Mouse (Mus musculus) hindbrain, embryonic 15.5 days (tissue): ENCODE data around the gene B3gnt5. TPM values are rescaled to one million over a fixed set of nuclear protein-coding genes. Genes with fewer than 3 reads are reported as not detected.
"Not testable (repeated sequence)": the region's sequence is repeated elsewhere in the genome, so short reads cannot be mapped to it uniquely, and the experiment has no call there.

Experiments used
- ATAC-seq: fragments of 200-750 bp; cut with Nextera tagmentation; 2 replicates; pipeline ENCODE4 v1.8.0; 2017; ENCODE audit warnings: low read depth, moderate number of reproducible peaks, moderate TSS enrichment; ENCODE audit not compliant: low FRiP score
- H3K27ac ChIP-seq: fragments of 300-500 bp; sonication (generic); replicated peaks from 2 replicates; pipeline ENCODE4 v1.5.1; 2015; ENCODE audit warnings: mild to moderate bottlenecking, inconsistent platforms
- H3K27me3 ChIP-seq: fragments of 300-500 bp; sonication (generic); 2 replicates; pipeline ENCODE4 v1.6.1; 2015; ENCODE audit warnings: control low read depth, inconsistent platforms
- H3K36me3 ChIP-seq: fragments of 300-500 bp; sonication (generic); 2 replicates; pipeline ENCODE4 v1.6.1; 2015; ENCODE audit warnings: control low read depth, inconsistent platforms
- H3K4me1 ChIP-seq: fragments of 300-500 bp; sonication (generic); replicated peaks from 2 replicates; pipeline ENCODE4 v1.6.1; 2015; ENCODE audit warnings: control low read depth, inconsistent platforms
- H3K4me2 ChIP-seq: fragments of 300-500 bp; sonication (generic); 2 replicates; pipeline ENCODE4 v1.6.1; 2015; ENCODE audit warnings: moderate library complexity, mild to moderate bottlenecking, inconsistent platforms
- H3K4me3 ChIP-seq: fragments of 300-500 bp; sonication (generic); 2 replicates; pipeline ENCODE4 v1.5.1; 2015; ENCODE audit warnings: mild to moderate bottlenecking, inconsistent platforms
- H3K9ac ChIP-seq: fragments of 300-500 bp; sonication (generic); 2 replicates; pipeline ENCODE4 v1.6.1; 2015; ENCODE audit warnings: inconsistent platforms
- H3K9me3 ChIP-seq: fragments of 300-500 bp; sonication (generic); 2 replicates; pipeline ENCODE4 v1.6.1; 2016; ENCODE audit warnings: control low read depth, inconsistent platforms
- WGBS: fragments of 180-500 bp; shearing (Covaris S2); methylation state at CpG from one replicate; pipeline ENCODE4 v1.1.7; 2015; 5-methylcytosine and 5-hydroxymethylcytosine counted together
- polyA plus RNA-seq: library from polyadenylated mRNA; unstranded; fragments of >200 nt; fragmentation: Nextera tagmentation; extraction: Ambion mirVana; gene quantifications from 2 replicates; pipeline ENCODE4 v1.2.1, GENCODE M21; 2015

B3gnt5 gene
- 35.8 and 36.5 TPM in 2 replicates for polyA plus RNA-seq

DNA sequence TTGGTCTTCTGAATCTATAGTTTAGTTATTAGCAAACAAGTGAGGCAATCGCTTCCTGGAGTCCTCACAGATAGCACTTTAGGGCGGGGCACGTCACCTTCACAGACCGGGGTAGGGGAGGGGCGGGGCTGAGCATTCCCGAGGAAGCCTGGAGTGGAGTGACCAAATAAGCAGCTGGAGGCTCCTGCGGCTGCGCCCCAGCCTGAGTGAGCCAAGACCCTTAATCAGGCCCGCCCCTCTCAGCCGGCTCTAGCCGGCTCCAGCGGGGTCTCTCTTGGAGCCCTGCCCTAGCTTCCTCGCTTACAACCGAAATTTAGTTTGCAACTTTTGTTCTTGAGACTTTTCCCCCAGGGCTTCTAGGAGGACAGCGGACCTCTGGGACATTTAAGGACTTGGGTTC, at the start of gene B3gnt5:
Gene B3gnt5 (plus strand): TSS at position 135 of the 400 bp plus-strand sequence.
- H3K9me3 ChIP-seq, result no peaks in the 10 kb centered on the region
- WGBS, result under 1% methylated on average over 15 of the region's 15 CpGs
- H3K4me2 ChIP-seq, result peak within 1 kb of the TSS; percentile 88
- H3K27me3 ChIP-seq, result no peaks in the 10 kb centered on the region
- H3K9ac ChIP-seq, result peak within 1 kb of the TSS; percentile 98
- peak within 1 kb of the TSS; percentile 95 for H3K4me3 ChIP-seq
- ATAC-seq, result peak; percentile 93
- peaks cover 6% of the 10 kb centered on the region for H3K36me3 ChIP-seq
- H3K4me1 ChIP-seq, result peaks cover 16% of the 10 kb centered on the region
- peak within 1 kb of the TSS; percentile 89 for H3K27ac ChIP-seq

DNA sequence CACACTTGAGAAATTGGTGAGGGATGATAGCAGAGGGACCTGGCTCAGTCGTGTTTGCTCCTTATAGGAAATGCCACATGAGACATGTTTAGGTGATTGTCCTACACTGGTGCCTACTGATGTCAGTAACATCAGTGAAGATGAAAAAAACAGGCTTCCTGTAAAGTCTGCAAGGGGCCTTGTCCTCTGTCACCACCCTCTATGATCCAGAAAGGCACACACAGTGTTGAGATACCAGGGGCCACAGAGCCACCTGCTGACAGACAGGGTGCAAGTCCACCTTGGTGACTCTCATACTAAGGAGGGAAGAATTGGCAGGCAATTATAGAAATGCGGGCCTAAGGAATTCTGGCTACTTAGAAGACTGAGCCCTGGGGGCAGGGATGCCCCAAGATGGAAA, 39.0 kb upstream of the B3gnt5 start:
- H3K4me2 ChIP-seq, result no peak overlapping the region
- no peak overlapping the region for H3K4me3 ChIP-seq
- H3K9ac ChIP-seq, result no peak overlapping the region
- ATAC-seq, result no peak
- H3K36me3 ChIP-seq, result no peaks in the 10 kb centered on the region
- no peaks in the 10 kb centered on the region for H3K27me3 ChIP-seq
- H3K27ac ChIP-seq, result no peak overlapping the region
- 56% methylated on average over 2 of the region's 2 CpGs for WGBS
- no peaks in the 10 kb centered on the region for H3K9me3 ChIP-seq
- H3K4me1 ChIP-seq, result no peaks in the 10 kb centered on the region

DNA sequence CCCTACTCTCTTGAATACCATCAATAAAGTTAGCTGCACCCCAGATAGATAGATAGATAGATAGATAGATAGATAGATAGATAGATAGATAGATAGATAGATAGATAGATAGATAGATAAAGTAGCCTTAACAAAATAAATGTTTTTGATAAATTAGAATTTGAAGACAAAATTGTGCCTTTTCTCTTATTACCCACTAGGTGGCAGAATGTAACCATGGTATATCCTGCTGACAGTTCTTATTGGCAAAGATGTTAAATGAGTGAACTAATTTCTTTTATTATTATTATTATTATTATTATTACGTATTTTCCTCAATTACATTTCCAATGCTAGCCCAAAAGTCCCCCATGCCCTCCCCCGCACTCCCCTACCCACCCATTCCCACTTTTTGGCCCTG, 35.9 kb upstream of the B3gnt5 start:
- not testable (repeated sequence) for H3K4me2 ChIP-seq, ATAC-seq, H3K36me3 ChIP-seq, H3K4me3 ChIP-seq, H3K27ac ChIP-seq, H3K9me3 ChIP-seq, H3K27me3 ChIP-seq, H3K4me1 ChIP-seq, H3K9ac ChIP-seq
- 47% methylated on average over 2 of the region's 2 CpGs for WGBS

DNA sequence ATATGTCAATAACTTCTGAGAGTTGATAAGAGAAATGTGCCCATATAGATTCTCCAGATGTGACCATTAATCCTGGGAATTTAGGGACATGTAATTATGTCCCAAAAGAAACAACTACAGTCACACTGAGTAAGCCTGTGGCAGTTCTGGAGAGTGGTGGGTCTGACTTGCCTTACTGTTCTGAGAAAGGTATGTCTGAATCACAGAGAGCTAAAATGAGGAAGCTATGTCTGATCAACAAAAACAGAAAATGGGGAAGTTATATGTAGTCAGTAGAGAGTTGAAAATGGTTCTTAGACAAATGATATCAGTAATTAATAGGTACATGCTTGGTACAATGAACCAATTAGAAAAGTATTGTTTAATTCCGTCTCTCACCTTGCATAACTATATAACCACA, 27.1 kb upstream of the B3gnt5 start:
- H3K36me3 ChIP-seq, result no peaks in the 10 kb centered on the region
- H3K4me1 ChIP-seq, result no peaks in the 10 kb centered on the region
- H3K27ac ChIP-seq, result no peak overlapping the region
- WGBS, result 91% methylated on average over 1 of the region's 1 CpGs
- H3K4me2 ChIP-seq, result no peak overlapping the region
- no peak for ATAC-seq
- no peaks in the 10 kb centered on the region for H3K27me3 ChIP-seq
- H3K9me3 ChIP-seq, result no peaks in the 10 kb centered on the region
- no peak overlapping the region for H3K9ac ChIP-seq
- H3K4me3 ChIP-seq, result no peak overlapping the region

DNA sequence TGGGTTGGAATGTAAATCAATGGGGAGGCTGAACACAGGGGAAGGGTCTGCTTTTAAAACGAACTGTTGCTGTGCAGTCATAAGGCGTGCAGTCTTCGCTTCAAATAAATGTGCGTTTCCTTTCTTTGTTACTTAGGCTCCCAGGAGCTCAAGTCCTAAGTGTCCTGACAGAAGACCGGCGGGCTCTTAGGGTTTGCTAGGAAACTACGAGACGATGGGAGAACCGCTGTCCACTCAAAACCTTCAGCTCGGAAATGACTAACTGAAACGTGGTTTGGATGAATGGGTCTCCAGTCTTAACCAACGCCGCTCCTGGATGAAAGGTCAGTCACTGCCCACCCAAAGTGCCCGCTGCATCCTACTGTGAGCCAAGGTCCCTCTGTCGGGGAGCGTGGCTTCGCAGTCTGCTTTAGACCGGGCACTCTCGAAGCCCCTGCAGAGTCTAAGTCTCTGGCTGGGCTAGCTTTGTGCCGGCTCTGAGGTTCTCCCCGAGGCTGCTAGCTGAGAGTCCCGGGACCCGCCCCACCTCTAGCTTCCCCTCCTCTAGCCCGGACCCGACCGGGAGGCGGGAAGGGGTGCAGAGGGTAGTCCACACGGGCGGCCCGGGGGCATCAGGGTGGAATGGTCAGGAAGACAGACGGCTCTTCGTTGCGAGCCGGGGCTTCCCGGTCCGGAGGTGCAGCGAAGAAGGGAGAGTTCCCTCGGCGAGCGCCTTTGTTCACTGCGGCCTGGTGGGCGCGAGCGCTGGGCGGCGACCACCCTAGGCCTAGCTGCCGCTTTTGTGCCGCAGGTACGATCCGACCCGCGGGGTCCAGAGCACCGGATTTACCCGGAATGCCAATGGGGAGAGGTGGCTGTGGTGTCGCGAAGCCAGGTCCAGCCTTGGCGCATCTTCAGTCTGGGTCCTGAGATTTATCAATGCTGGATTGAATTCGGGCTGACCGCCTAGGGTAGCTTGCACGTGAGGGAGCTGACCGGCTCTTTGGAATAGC, 793 bp downstream of the B3gnt5 start:
- Histone ChIP-seq H3K36me3 (peaks cover 13% of the 10 kb centered on the region), H3K27ac (peak overlapping the region; percentile 89), H3K4me3 (peak overlapping the region; percentile 95), H3K4me1 (peaks cover 16% of the 10 kb centered on the region), H3K9ac (peak overlapping the region; percentile 98), H3K4me2 (peak overlapping the region; percentile 88), H3K9me3 (no peaks in the 10 kb centered on the region), H3K27me3 (no peaks in the 10 kb centered on the region)
- WGBS, result under 1% methylated on average over 59 of the region's 61 CpGs
- peak; percentile 87 for ATAC-seq

DNA sequence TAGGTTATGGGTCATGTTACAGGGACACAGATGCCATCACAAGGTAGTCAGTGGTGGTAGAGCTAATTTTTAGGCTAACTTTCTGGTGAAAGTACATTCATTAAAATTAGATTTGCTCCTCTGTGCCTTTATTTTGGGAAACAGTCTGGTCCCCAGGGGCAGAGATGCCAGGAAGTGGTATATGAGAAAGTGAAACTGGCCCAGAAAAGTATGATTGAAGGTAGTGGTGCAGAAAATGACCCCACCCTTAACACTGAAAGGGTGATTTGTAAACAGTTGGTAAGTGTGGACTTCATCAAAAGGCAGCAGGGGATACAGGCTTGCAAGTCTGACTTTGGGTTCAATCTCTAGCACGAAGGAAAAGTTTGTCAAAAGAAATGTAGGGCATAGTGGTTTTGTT, 1.7 kb downstream of the B3gnt5 start:
- H3K9ac ChIP-seq, result peak overlapping the region; percentile 98
- H3K27me3 ChIP-seq, result no peaks in the 10 kb centered on the region
- peak overlapping the region; percentile 88 for H3K4me2 ChIP-seq
- peak overlapping the region; percentile 89; the same call in 1 of the 2 replicates for H3K27ac ChIP-seq
- no peak for ATAC-seq
- H3K4me1 ChIP-seq, result peaks cover 16% of the 10 kb centered on the region
- H3K36me3 ChIP-seq, result peaks cover 21% of the 10 kb centered on the region
- WGBS, result 35% methylated on average over 1 of the region's 1 CpGs
- no peaks in the 10 kb centered on the region for H3K9me3 ChIP-seq
- peak overlapping the region; percentile 95 for H3K4me3 ChIP-seq

DNA sequence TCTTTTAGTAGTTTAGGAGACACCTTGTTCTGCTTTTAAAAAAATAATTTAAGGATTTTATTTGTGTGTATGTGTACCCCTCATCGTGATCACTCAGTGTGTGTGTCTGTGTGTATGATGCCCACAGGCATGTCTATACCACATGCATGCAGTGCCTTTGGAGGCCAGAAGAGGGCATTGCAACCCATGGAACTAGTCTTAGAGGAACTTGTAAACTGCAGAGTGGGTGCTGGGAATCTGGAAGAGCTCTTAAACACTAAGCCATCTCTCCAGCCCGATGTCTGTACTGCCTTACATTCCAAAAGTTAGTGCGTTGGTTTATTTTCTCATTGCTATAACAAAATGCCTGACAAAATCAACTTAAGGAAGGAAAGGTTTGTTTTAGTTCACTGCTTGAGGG, 6.1 kb downstream of the B3gnt5 start:
- no peaks in the 10 kb centered on the region for H3K27me3 ChIP-seq
- peaks cover 56% of the 10 kb centered on the region for H3K36me3 ChIP-seq
- H3K27ac ChIP-seq, result no peak overlapping the region
- H3K4me2 ChIP-seq, result no peak overlapping the region
- ATAC-seq, result no peak
- no peaks in the 10 kb centered on the region for H3K9me3 ChIP-seq
- H3K4me3 ChIP-seq, result no peak overlapping the region
- no peak overlapping the region for H3K9ac ChIP-seq
- WGBS, result 96% methylated on average over 3 of the region's 3 CpGs
- H3K4me1 ChIP-seq, result peaks cover 16% of the 10 kb centered on the region

DNA sequence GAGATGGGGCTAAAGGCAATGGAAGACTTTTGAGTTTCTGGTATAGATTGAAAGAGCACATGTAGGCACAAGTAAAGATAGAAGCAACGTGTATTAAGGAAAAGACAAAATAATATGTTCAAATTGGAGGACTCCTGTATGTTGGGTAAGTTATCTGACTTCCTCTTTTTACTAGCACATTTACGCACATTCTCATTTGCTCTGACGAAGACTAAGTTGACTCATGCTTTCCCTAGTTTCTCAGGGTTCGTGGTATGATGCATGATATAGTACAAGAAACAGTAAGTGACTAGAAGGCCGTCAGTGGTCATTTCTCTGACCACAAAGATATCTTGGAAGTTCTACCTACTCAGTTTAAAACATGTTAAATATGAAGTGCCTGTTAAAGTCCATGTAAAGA, 8.0 kb downstream of the B3gnt5 start:
- no peak overlapping the region for H3K4me3 ChIP-seq
- WGBS, result 95% methylated on average over 5 of the region's 5 CpGs
- H3K9ac ChIP-seq, result no peak overlapping the region
- H3K4me2 ChIP-seq, result no peak overlapping the region
- peaks cover 67% of the 10 kb centered on the region for H3K36me3 ChIP-seq
- no peak overlapping the region for H3K27ac ChIP-seq
- H3K4me1 ChIP-seq, result peaks cover 4% of the 10 kb centered on the region; the same call in 1 of the 2 replicates
- H3K9me3 ChIP-seq, result no peaks in the 10 kb centered on the region
- ATAC-seq, result no peak
- no peaks in the 10 kb centered on the region for H3K27me3 ChIP-seq

DNA sequence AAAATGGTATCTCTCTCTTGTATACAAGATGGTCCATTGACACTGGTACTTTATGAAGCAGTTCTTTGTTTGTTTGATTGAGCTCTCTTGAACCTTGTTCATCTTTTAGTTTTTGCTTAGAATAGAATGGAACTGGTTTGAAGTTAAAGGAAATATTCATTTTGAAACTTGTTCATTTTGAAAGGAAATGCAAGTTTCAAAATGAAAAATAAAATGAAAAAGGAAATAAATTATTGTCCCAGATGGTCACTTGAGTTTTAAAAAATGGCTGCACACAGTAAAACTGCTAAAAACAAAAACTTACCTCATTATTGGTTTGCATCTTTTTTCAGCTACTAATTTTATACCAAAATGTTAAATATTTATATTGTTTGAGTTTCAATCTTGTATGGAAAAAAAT, 12.0 kb downstream of the B3gnt5 start:
- no peaks in the 10 kb centered on the region for H3K9me3 ChIP-seq
- no peak overlapping the region for H3K9ac ChIP-seq
- no peak overlapping the region for H3K27ac ChIP-seq
- H3K36me3 ChIP-seq, result peaks cover 45% of the 10 kb centered on the region
- ATAC-seq, result no peak
- no peaks in the 10 kb centered on the region for H3K4me1 ChIP-seq
- no peaks in the 10 kb centered on the region for H3K27me3 ChIP-seq
- no peak overlapping the region for H3K4me2 ChIP-seq
- no peak overlapping the region for H3K4me3 ChIP-seq

DNA sequence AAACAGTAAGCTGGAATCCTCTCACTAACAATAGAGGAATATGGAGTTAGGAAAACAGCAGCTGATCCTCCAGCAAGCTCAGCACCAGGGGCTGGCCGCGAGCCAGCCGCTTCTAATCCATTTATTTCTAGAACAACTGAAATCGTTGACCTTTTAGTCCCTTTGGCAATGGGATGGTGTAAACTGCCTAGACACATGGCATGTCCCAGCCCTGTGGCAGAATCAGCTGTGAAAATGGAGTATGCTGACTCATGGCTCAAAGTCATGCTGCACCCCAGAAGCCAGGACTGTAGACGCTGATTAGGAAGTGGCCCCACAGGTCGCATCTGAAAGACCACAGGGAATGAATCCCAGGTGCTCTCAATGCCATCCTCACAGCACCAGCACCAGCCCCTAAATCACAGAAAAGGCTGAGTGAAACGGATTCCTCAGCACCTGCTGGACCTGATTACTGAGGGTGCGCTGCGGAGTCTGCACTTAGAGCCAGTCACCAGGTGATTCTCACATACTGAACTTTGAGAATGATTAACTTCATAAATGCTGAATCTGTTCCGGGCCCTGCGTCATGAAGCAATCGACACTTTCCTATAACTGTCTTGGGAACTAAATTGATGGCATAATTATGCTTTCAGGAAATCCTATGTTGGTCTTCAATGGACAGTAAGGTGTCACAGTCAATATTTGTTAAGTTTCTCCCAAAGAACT, 26.5 kb downstream of the B3gnt5 start:
- no peaks in the 10 kb centered on the region; the same call in 1 of the 2 replicates for H3K9me3 ChIP-seq
- H3K4me3 ChIP-seq, result no peak overlapping the region
- no peaks in the 10 kb centered on the region for H3K4me1 ChIP-seq
- no peak overlapping the region for H3K27ac ChIP-seq
- 66% methylated on average over 12 of the region's 12 CpGs for WGBS
- no peaks in the 10 kb centered on the region for H3K27me3 ChIP-seq
- ATAC-seq, result no peak
- H3K36me3 ChIP-seq, result no peaks in the 10 kb centered on the region
- H3K4me2 ChIP-seq, result no peak overlapping the region
- H3K9ac ChIP-seq, result no peak overlapping the region

DNA sequence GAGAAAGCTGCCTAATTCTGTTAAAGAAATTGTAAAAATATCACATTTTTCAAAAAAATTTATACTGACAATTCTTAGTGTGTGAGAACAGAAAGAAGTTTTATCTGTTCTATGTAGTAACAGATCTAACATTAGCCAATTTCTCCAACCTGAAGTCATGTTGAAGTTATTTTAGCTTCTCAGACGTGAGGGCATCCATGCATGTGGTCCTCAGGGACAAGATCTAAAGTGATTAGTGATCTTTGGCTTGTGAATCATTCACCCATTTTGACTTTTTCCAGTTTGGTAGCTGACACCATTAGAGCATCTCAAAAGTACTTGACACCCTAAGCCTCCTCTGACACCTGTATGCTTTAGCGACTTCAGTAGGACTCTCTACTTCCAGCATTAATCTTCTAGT, 29.9 kb downstream of the B3gnt5 start:
- H3K9me3 ChIP-seq, result no peaks in the 10 kb centered on the region
- no peak overlapping the region for H3K4me3 ChIP-seq
- no peak for ATAC-seq
- WGBS, result 82% methylated on average over 2 of the region's 2 CpGs
- no peaks in the 10 kb centered on the region for H3K36me3 ChIP-seq
- H3K27me3 ChIP-seq, result no peaks in the 10 kb centered on the region
- H3K4me2 ChIP-seq, result no peak overlapping the region
- no peaks in the 10 kb centered on the region for H3K4me1 ChIP-seq
- no peak overlapping the region for H3K9ac ChIP-seq
- no peak overlapping the region for H3K27ac ChIP-seq

DNA sequence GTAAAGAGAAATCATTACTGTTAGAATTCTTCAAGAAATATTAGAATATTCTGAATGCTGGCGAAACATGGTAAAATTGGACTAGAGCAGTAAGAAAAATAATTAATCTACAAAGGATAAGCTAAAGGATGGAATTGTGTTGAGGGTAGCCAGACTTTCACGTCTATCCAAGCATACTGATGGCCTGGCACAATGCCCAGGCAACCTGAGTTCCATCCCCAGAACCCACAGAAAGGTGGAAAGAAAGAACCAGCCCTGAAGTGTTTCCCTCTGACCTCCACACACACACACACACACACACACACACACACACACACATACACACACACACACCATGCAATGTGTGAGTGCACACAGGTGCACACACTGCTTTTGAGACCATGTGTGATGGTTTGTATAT, 58.8 kb downstream of the B3gnt5 start:
- no peak for ATAC-seq
- Histone ChIP-seq H3K36me3 (no peaks in the 10 kb centered on the region), H3K27me3 (no peaks in the 10 kb centered on the region), H3K4me3 (no peak overlapping the region), H3K4me1 (no peaks in the 10 kb centered on the region), H3K9me3 (no peaks in the 10 kb centered on the region), H3K27ac (no peak overlapping the region), H3K4me2 (no peak overlapping the region), H3K9ac (no peak overlapping the region)
- 67% methylated on average over 2 of the region's 2 CpGs for WGBS
